Mouse (Mus musculus) midbrain, embryonic 16.5 days (tissue): ENCODE measurements around the gene Limch1. TPM values are rescaled to one million over a fixed set of nuclear protein-coding genes. Genes with fewer than 3 reads are reported as not detected.

Experiments
- ATAC-seq: fragments of 200-750 bp; cut with Nextera tagmentation; 2 replicates; pipeline ENCODE4 v1.8.0; 2017; ENCODE audit warnings: moderate TSS enrichment
- H3K27ac ChIP-seq: fragments of 300-500 bp; sonication (generic); 2 replicates; pipeline ENCODE4 v1.5.1; 2014; ENCODE audit warnings: mild to moderate bottlenecking, low read length, mixed read lengths
- H3K27me3 ChIP-seq: fragments of 300-500 bp; sonication (generic); 2 replicates; pipeline ENCODE4 v1.6.1; 2014; ENCODE audit warnings: low read depth, low read length, mixed read lengths; ENCODE audit not compliant: control insufficient read depth, insufficient read depth
- H3K36me3 ChIP-seq: fragments of 300-500 bp; sonication (generic); 2 replicates; pipeline ENCODE4 v1.6.1; 2014; ENCODE audit warnings: mild to moderate bottlenecking, low read length, moderate library complexity, mixed read lengths; ENCODE audit not compliant: control insufficient read depth, insufficient read depth
- H3K4me1 ChIP-seq: fragments of 300-500 bp; sonication (generic); 2 replicates; pipeline ENCODE4 v1.6.1; 2014; ENCODE audit warnings: mild to moderate bottlenecking, low read length, mixed read lengths; ENCODE audit not compliant: control insufficient read depth, insufficient read depth
- H3K4me2 ChIP-seq: fragments of 300-500 bp; sonication (generic); 2 replicates; pipeline ENCODE4 v1.6.1; 2014; ENCODE audit warnings: mild to moderate bottlenecking, low read length, mixed read lengths
- H3K4me3 ChIP-seq: fragments of 300-500 bp; sonication (generic); 2 replicates; pipeline ENCODE4 v1.5.1; 2014; ENCODE audit warnings: low read depth, mild to moderate bottlenecking, low read length, moderate library complexity, mixed read lengths
- H3K9ac ChIP-seq: fragments of 300-500 bp; sonication (generic); 2 replicates; pipeline ENCODE4 v1.6.1; 2014; ENCODE audit warnings: low read depth, low read length, mixed read lengths
- H3K9me3 ChIP-seq: fragments of 300-500 bp; sonication (generic); replicated peaks from 2 replicates; pipeline ENCODE4 v1.6.1; 2014; ENCODE audit warnings: mild to moderate bottlenecking, low read length, mixed read lengths; ENCODE audit not compliant: control insufficient read depth, poor library complexity, severe bottlenecking
- WGBS: fragments of 180-500 bp; shearing (Covaris S2); extraction: QIAGEN DNeasy Blood & Tissue Kit; methylation state at CpG from one replicate; pipeline ENCODE4 v1.1.7; 2014; 5-methylcytosine and 5-hydroxymethylcytosine counted together
- polyA plus RNA-seq: library from polyadenylated mRNA; unstranded; fragments of >200 nt; fragmentation: Nextera tagmentation; extraction: Ambion mirVana; gene quantifications from 2 replicates; pipeline ENCODE4 v1.2.1, GENCODE M21; 2015

Gene Limch1
- polyA plus RNA-seq, 1 experiment from 2014 or later: 48.8 TPM

GRCm38 (mm10) chr5:66882718-66883117 is 137.1 kb downstream of the Limch1 start:
- no peaks in the 10 kb centered on the region for H3K36me3 ChIP-seq
- no peak overlapping the region for H3K9ac ChIP-seq
- no peak for ATAC-seq
- H3K4me2 ChIP-seq: no peak overlapping the region
- H3K27me3 ChIP-seq: no peaks in the 10 kb centered on the region
- peaks cover 4% of the 10 kb centered on the region for H3K9me3 ChIP-seq
- H3K27ac ChIP-seq: no peak overlapping the region
- no peaks in the 10 kb centered on the region; the same call in 1 of the 2 replicates for H3K4me1 ChIP-seq
- WGBS: 89% methylated on average over 13 of the region's 13 CpGs
- H3K4me3 ChIP-seq: no peak overlapping the region

GRCm38 (mm10) chr5:66884505-66884904 is 138.9 kb downstream of the Limch1 start:
- H3K9ac ChIP-seq: no peak overlapping the region
- no peaks in the 10 kb centered on the region for H3K27me3 ChIP-seq
- H3K4me3 ChIP-seq: no peak overlapping the region
- 86% methylated on average over 4 of the region's 4 CpGs for WGBS
- H3K9me3 ChIP-seq: peaks cover 4% of the 10 kb centered on the region
- no peak overlapping the region for H3K4me2 ChIP-seq
- no peak overlapping the region for H3K27ac ChIP-seq
- no peaks in the 10 kb centered on the region for H3K36me3 ChIP-seq
- no peak for ATAC-seq
- H3K4me1 ChIP-seq: no peaks in the 10 kb centered on the region; the same call in 1 of the 2 replicates

- Histone ChIP-seq H3K9ac (no peak overlapping the region), H3K4me1 (no peaks in the 10 kb centered on the region; the same call in 1 of the 2 replicates), H3K9me3 (peaks cover 4% of the 10 kb centered on the region), H3K27ac (no peak overlapping the region), H3K27me3 (no peaks in the 10 kb centered on the region), H3K4me3 (no peak overlapping the region), H3K4me2 (no peak overlapping the region), H3K36me3 (no peaks in the 10 kb centered on the region)
- no peak for ATAC-seq
- 85% methylated on average over 5 of the region's 5 CpGs for WGBS
These were observed 140.9 kb downstream of the Limch1 start for GRCm38 (mm10) chr5:66886410-66887120.

GRCm38 (mm10) chr5:66888061-66888460 is 142.4 kb downstream of the Limch1 start:
- Histone ChIP-seq H3K9me3 (peaks cover 4% of the 10 kb centered on the region), H3K27me3 (no peaks in the 10 kb centered on the region), H3K4me2 (no peak overlapping the region), H3K36me3 (no peaks in the 10 kb centered on the region), H3K4me3 (no peak overlapping the region), H3K9ac (no peak overlapping the region), H3K27ac (no peak overlapping the region), H3K4me1 (no peaks in the 10 kb centered on the region)
- 94% methylated on average over 5 of the region's 5 CpGs for WGBS
- ATAC-seq: no peak

GRCm38 (mm10) chr5:66889337-66889736 is 143.7 kb downstream of the Limch1 start:
- 0 out of 2 replicates have a peak overlapping the region, but pooled peaks have one; percentile 3 for H3K27ac ChIP-seq
- 39% methylated on average over 11 of the region's 11 CpGs for WGBS
- H3K4me2 ChIP-seq: no peak overlapping the region
- H3K9me3 ChIP-seq: peaks cover 4% of the 10 kb centered on the region
- no peak overlapping the region for H3K9ac ChIP-seq
- no peaks in the 10 kb centered on the region for H3K36me3 ChIP-seq
- peak; percentile 86 for ATAC-seq
- no peak overlapping the region for H3K4me3 ChIP-seq
- no peaks in the 10 kb centered on the region for H3K4me1 ChIP-seq
- no peaks in the 10 kb centered on the region for H3K27me3 ChIP-seq

GRCm38 (mm10) chr5:66895440-66896120 is 150.0 kb downstream of the Limch1 start:
- Histone ChIP-seq H3K4me2 (no peak overlapping the region), H3K27ac (no peak overlapping the region), H3K4me3 (no peak overlapping the region), H3K27me3 (no peaks in the 10 kb centered on the region), H3K36me3 (no peaks in the 10 kb centered on the region), H3K9me3 (no peaks in the 10 kb centered on the region), H3K4me1 (no peaks in the 10 kb centered on the region), H3K9ac (no peak overlapping the region)
- WGBS: 87% methylated on average over 9 of the region's 9 CpGs
- no peak for ATAC-seq

- no peaks in the 10 kb centered on the region for H3K36me3 ChIP-seq
- no peaks in the 10 kb centered on the region for H3K27me3 ChIP-seq
These were observed 152.0 kb downstream of the Limch1 start for GRCm38 (mm10) chr5:66897584-66897983.

GRCm38 (mm10) chr5:66898252-66898651 is 152.6 kb downstream of the Limch1 start:
- Histone ChIP-seq H3K4me3 (no peak overlapping the region), H3K4me1 (no peaks in the 10 kb centered on the region), H3K9ac (no peak overlapping the region), H3K4me2 (no peak overlapping the region), H3K27ac (no peak overlapping the region), H3K9me3 (no peaks in the 10 kb centered on the region), H3K36me3 (no peaks in the 10 kb centered on the region), H3K27me3 (no peaks in the 10 kb centered on the region)
- WGBS: 89% methylated on average over 1 of the region's 1 CpGs
- ATAC-seq: no peak

More at GRCm38 (mm10) chr5:66897584-66897983, 152.0 kb downstream of the Limch1 start:
- no peak for ATAC-seq
- no peaks in the 10 kb centered on the region for H3K4me1 ChIP-seq
- H3K4me3 ChIP-seq: no peak overlapping the region
- H3K9me3 ChIP-seq: no peaks in the 10 kb centered on the region
- H3K4me2 ChIP-seq: no peak overlapping the region
- WGBS: 83% methylated on average over 5 of the region's 5 CpGs
- no peak overlapping the region for H3K27ac ChIP-seq
- no peak overlapping the region for H3K9ac ChIP-seq

- no peak overlapping the region for H3K4me2 ChIP-seq
- no peaks in the 10 kb centered on the region for H3K36me3 ChIP-seq
- H3K9ac ChIP-seq: no peak overlapping the region
- no peak overlapping the region for H3K4me3 ChIP-seq
- no peaks in the 10 kb centered on the region for H3K9me3 ChIP-seq
- WGBS: 79% methylated on average over 9 of the region's 9 CpGs
- no peak for ATAC-seq
- H3K27ac ChIP-seq: no peak overlapping the region
- no peaks in the 10 kb centered on the region for H3K27me3 ChIP-seq
- no peaks in the 10 kb centered on the region for H3K4me1 ChIP-seq
These were observed 153.3 kb downstream of the Limch1 start for GRCm38 (mm10) chr5:66898811-66899430.
